ENCODE assay signal across 8 mouse cellular contexts in the genomic region with DNA sequence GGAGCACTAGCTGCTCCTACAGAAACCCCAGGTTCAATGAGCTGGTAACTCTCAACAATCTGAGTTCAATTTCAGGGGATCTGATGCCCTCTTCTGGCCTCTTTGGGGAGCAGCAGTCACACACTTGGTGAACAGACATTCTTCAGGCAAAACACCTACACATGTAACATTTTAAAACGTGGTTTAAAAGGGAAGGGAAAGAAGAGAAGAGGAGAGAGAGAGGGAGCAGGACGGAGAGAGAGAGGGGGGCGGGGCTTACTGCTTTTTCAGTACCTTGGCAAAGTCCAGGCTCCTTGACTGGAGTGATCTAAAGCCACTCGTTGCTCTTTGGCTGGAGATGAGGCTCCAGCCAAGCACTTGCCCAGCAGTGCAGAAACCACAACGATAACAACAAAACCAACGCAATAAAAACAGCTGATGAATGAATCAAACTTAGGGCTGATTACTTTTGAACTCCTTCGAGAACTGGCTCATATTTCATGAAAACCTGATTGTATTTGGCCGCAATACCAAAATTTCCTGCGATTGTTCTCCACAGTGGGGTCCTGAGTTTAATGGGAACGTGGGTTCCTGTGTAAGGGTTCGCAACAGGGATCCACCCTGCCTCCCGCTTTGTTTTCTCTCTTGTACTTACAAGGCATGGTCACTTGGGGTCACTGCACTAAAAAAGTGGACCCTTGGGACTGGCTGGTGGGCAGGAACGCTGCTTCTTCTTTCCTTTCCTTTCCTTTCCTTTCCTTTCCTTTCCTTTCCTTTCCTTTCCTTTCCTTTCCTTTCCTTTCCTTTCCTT. TPM values are rescaled to one million over a fixed set of nuclear protein-coding genes. Genes with fewer than 3 reads are reported as not detected.
DNase-seq lines count a peak whose midpoint lies in the region; ATAC-seq and TF ChIP-seq lines count a peak whose summit lies in the region.
"Had no signal": no experiment of that assay in that cellular context is flagged by ENCODE, and none has a peak within 500 bp of the region (broad histone marks: within the 10 kb centered on the region; RNA-seq: fewer than 3 reads in every experiment).

No protein-coding gene starts in this region.

- H3K4me2 ChIP-seq in hindbrain, embryonic 14.5 days (replicated peaks) = no peak overlapping the region
- no peak overlapping the region for H3K4me2 ChIP-seq in hindbrain, embryonic 11.5 days (replicated peaks; ENCODE audit: low read depth, low read length)
- H3K4me2 ChIP-seq: neural tube, embryonic 12.5 days had no signal

- H3K4me1 ChIP-seq in heart, adult 2 months (ENCODE audit: control insufficient read depth, insufficient read depth, low read length) = peaks cover 3% of the 10 kb centered on the region; the same call in 1 of the 2 replicates
- H3K4me1 ChIP-seq in liver, adult 2 months (ENCODE audit: control insufficient read depth, insufficient read depth, low read length) = peaks cover 2% of the 10 kb centered on the region; the same call in 1 of the 2 replicates
- H3K4me1 ChIP-seq in hindbrain, embryonic 14.5 days (replicated peaks; ENCODE audit: control insufficient read depth, insufficient read depth, low read length) = no peaks in the 10 kb centered on the region
- no peaks in the 10 kb centered on the region for H3K4me1 ChIP-seq in hindbrain, embryonic 11.5 days (replicated peaks; ENCODE audit: control insufficient read depth, insufficient read depth, low read length)
- H3K4me1 ChIP-seq: neural tube, embryonic 12.5 days had no signal

- 30% methylated on average over 13 of the region's 13 CpGs for WGBS in heart, adult 2 months
- 60% methylated on average over 13 of the region's 13 CpGs for WGBS in liver, adult 2 months
- 57% methylated on average over 13 of the region's 13 CpGs for WGBS in hindbrain, embryonic 14.5 days
- WGBS in hindbrain, embryonic 11.5 days = 62% methylated on average over 13 of the region's 13 CpGs

- intact Hi-C loops in heart, adult 2 months (cut with DNase I) = loop anchor here (1.0 to 2.0 kb wide), 2 partner anchors 13 to 17 kb away; no protein-coding TSS in a partner anchor

- H3K27me3 ChIP-seq in heart, adult 2 months (ENCODE audit: control insufficient read depth, insufficient read depth, low read length) = no peaks in the 10 kb centered on the region
- H3K27me3 ChIP-seq in liver, adult 2 months (ENCODE audit: control insufficient read depth, insufficient read depth, low read length) = no peaks in the 10 kb centered on the region
- peaks cover 16% of the 10 kb centered on the region for H3K27me3 ChIP-seq in hindbrain, embryonic 14.5 days (ENCODE audit: control insufficient read depth, insufficient read depth, low read length)
- H3K27me3 ChIP-seq in hindbrain, embryonic 11.5 days (ENCODE audit: control insufficient read depth, insufficient read depth, low read length) = no peaks in the 10 kb centered on the region
- H3K27me3 ChIP-seq: neural tube, embryonic 12.5 days had no signal

- H3K79me2 ChIP-seq in heart, adult 2 months (replicated peaks; ENCODE audit: control insufficient read depth, insufficient read depth, low read length) = no peaks in the 10 kb centered on the region
- H3K79me2 ChIP-seq in liver, adult 2 months (ENCODE audit: control insufficient read depth, insufficient read depth, low read length) = no peaks in the 10 kb centered on the region

- peak; percentile 71 for TF ChIP-seq CTCF in heart, adult 2 months (IDR thresholded peaks at IDR 0.05)
- peak; percentile 49; the same call in 1 of the 2 replicates for TF ChIP-seq CTCF in liver, adult 2 months (IDR thresholded peaks at IDR 0.05; ENCODE audit: low read depth, low read length)

- H3K36me3 ChIP-seq in heart, adult 2 months (ENCODE audit: control insufficient read depth, insufficient read depth, low read length) = no peaks in the 10 kb centered on the region
- no peaks in the 10 kb centered on the region for H3K36me3 ChIP-seq in liver, adult 2 months (ENCODE audit: control insufficient read depth, insufficient read depth, low read length)
- no peaks in the 10 kb centered on the region for H3K36me3 ChIP-seq in hindbrain, embryonic 14.5 days (replicated peaks; ENCODE audit: control insufficient read depth, insufficient read depth)
- H3K36me3 ChIP-seq in hindbrain, embryonic 11.5 days (ENCODE audit: control insufficient read depth, insufficient read depth, low read length) = no peaks in the 10 kb centered on the region
- H3K36me3 ChIP-seq: neural tube, embryonic 12.5 days had no signal

- no peak for TF ChIP-seq POLR2A in heart, adult 2 months (IDR thresholded peaks at IDR 0.05; ENCODE audit: insufficient read depth, low read depth, low read length)
- TF ChIP-seq POLR2A in liver, adult 2 months (IDR thresholded peaks at IDR 0.05; ENCODE audit: extremely low read depth, insufficient read depth, low read length) = no peak

- no peaks in the 10 kb centered on the region for H3K9me3 ChIP-seq in hindbrain, embryonic 14.5 days (ENCODE audit: control insufficient read depth, low read length)
- no peaks in the 10 kb centered on the region for H3K9me3 ChIP-seq in hindbrain, embryonic 11.5 days (ENCODE audit: control insufficient read depth, low read length)
- H3K9me3 ChIP-seq: neural tube, embryonic 12.5 days had no signal

- TF ChIP-seq EP300 in heart, adult 2 months (IDR thresholded peaks at IDR 0.05; ENCODE audit: insufficient read depth, low read depth, low read length) = 0 out of 2 replicates have a peak, but pooled peaks have one; percentile 70

- no peak for ATAC-seq in hindbrain, embryonic 14.5 days (ENCODE audit: low FRiP score)
- ATAC-seq in hindbrain, embryonic 11.5 days (ENCODE audit: low FRiP score) = no peak

- no peak overlapping the region for H3K9ac ChIP-seq in heart, adult 2 months (ENCODE audit: low read depth, low read length)
- no peak overlapping the region for H3K9ac ChIP-seq in liver, adult 2 months (ENCODE audit: low read depth, low read length)
- H3K9ac ChIP-seq in hindbrain, embryonic 14.5 days = no peak overlapping the region
- H3K9ac ChIP-seq in hindbrain, embryonic 11.5 days (ENCODE audit: low read depth, low read length) = no peak overlapping the region
- H3K9ac ChIP-seq: neural tube, embryonic 12.5 days had no signal

- no peak overlapping the region for H3K4me3 ChIP-seq in heart, adult 2 months
- H3K4me3 ChIP-seq in liver, adult 2 months (ENCODE audit: insufficient read depth, low read depth, low read length) = no peak overlapping the region
- H3K4me3 ChIP-seq in hindbrain, embryonic 14.5 days (replicated peaks; ENCODE audit: low read length) = no peak overlapping the region
- H3K4me3 ChIP-seq in hindbrain, embryonic 11.5 days (ENCODE audit: low read depth, low read length) = no peak overlapping the region
- H3K4me3 ChIP-seq: neural tube, embryonic 12.5 days had no signal

- peak; percentile 29 for DNase-seq in thymus, postnatal 14 days
- DNase-seq in thymus, adult 18-20 months = no peak
- DNase-seq in heart, adult 2 months = peak in 1 of 2 experiments; percentile 63
- DNase-seq in liver, adult 2 months (ENCODE audit: extremely low read depth, low read depth, low spot score) = no peak
- DNase-seq in thymus, postnatal 4 days = peak; percentile 31
- no peak for DNase-seq in hindbrain, embryonic 14.5 days (ENCODE audit: low spot score)
- DNase-seq in hindbrain, embryonic 11.5 days (ENCODE audit: low spot score) = no peak

- peak overlapping the region; percentile 69 for H3K27ac ChIP-seq in heart, adult 2 months
- no peak overlapping the region; the same call in 1 of the 2 replicates for H3K27ac ChIP-seq in liver, adult 2 months (replicated peaks; ENCODE audit: insufficient read depth, low read depth, low read length)
- H3K27ac ChIP-seq in hindbrain, embryonic 14.5 days = no peak overlapping the region
- H3K27ac ChIP-seq in hindbrain, embryonic 11.5 days (ENCODE audit: low read depth, low read length) = no peak overlapping the region
- H3K27ac ChIP-seq: neural tube, embryonic 12.5 days had no signal

RNA-seq across cellular contexts. Expression of a gene that starts 6.5 kb away (rescaled TPM):
- total RNA-seq in heart, adult 2 months (2021) = 10 to 100 TPM; 29.8 to 34.2 TPM
- polyA plus RNA-seq in heart, adult 2 months (2012; rRNA removed) = 13.8 and 19.8 TPM in 2 replicates
- 18.0 and 21.8 TPM in 2 replicates for total RNA-seq in liver, adult 2 months (2014; rRNA removed)
- polyA plus RNA-seq in liver, adult 2 months (2012; rRNA removed) = 6.4 and 6.7 TPM in 2 replicates
- polyA plus RNA-seq in hindbrain, embryonic 14.5 days (2014; fragmentation: Nextera tagmentation; extraction: Ambion mirVana) = 25.5 and 26.2 TPM in 2 replicates
- 10.1 and 11.0 TPM in 2 replicates for polyA plus RNA-seq in hindbrain, embryonic 11.5 days (2014; fragmentation: Nextera tagmentation; extraction: Ambion mirVana)

Comparison
In these comparisons a context has a peak if more than half of its experiments do, and no peak if none do; other contexts are left out.
1. DNase-seq: peak in thymus, postnatal 14 days (single experiment) and thymus, postnatal 4 days (single experiment); none in thymus, adult 18-20 months (0 of 2), liver, adult 2 months (single experiment), hindbrain, embryonic 14.5 days (single experiment) and hindbrain, embryonic 11.5 days (single experiment).